Mouse (Mus musculus) kidney, adult 10 weeks (tissue): ENCODE measurements around the gene Nfrkb. TPM values are rescaled to one million over a fixed set of nuclear protein-coding genes. Genes with fewer than 3 reads are reported as not detected.

ENCODE experiments used
- polyA plus RNA-seq: library from polyadenylated mRNA; stranded (reverse); fragments of 350-450 nt; fragmentation: Illumina TruSeq; extraction: RNeasy Lipid Tissue Mini Kit (QIAGEN cat#74804); gene quantifications from one replicate; pipeline ENCODE4 v1.2.3, GENCODE M21; 2014; ENCODE audit warnings: low read depth, low replicate concordance

The Nfrkb gene
- polyA plus RNA-seq = 3.3 TPM

DNA sequence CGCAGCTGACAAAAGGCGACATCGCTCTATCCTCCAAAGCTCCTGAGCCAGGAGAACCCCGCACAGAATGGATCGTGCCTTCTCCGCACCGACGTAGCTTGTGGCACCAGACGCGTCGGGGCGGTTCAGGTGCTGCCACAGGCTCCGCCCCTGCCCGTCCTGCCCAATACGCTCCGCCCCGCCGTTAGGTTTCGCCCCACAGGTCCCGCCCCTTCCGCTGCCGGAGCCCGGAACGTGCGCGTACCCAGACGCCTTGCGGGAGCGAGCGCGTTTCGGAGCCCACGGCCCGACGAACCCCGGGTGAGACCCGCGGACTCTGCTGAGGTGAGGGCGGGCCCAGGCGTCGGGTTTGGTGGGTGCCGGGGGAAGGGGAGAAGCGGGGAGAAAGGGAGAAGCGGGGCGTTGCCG lies at the start of gene Nfrkb:
Gene Nfrkb (plus strand): TSS at position 246 of the 408 bp plus-strand sequence.

DNA sequence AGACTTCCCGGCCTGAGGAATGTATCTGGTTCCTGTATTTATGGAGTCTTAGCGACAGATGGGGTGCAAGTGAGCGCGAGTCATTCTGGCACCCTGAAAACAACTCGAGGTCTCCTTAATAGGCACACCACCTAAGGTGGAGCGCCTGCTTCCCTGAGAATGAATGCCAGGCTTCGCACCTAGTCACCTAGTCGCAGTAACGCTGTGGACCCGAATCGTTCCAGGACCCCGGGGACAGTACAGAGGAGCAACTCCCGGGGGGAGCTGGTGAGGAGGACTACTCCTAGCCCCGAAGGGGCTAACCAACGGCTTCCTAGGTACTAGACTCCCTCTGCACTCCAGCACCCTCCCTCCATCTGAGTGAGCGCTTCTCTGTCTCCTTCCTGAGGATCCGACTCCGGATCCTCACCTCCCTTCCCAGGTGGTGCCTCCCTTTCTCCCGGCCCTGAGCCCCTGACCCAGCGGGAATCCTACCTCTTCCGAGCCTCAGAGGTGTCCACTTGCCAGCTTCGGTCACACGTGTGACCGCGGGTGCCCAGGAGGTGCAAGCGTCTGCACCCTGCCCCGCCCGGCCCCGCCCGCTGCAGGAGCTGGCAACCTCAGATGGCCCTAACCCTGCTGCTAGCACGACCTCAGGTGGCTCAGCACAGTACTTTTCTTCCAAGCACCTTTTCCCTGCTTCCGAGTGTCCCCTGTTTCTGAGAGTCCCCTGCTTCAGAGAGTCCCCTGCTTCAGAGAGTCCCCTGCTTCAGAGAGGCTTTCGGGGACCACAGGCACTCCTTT lies 77.9 kb downstream of the Nfrkb start, which contains the start of gene Tmem45b:
Gene Tmem45b (minus strand): TSS at position 771 of the 783 bp plus-strand sequence.

Other genes with a start within 250 kb of the Nfrkb start
- gene Aplp2, start 174.4 kb upstream of the Nfrkb start, polyA plus RNA-seq = 520 TPM
- 5.4 TPM for gene Prdm10, start 105.7 kb upstream of the Nfrkb start, polyA plus RNA-seq
- 21.3 TPM for gene Tmem45b, start 78.3 kb downstream of the Nfrkb start, polyA plus RNA-seq